Mouse (Mus musculus) neural tube, embryonic 14.5 days (tissue): ENCODE measurements around the gene Catsper3. TPM values are rescaled to one million over a fixed set of nuclear protein-coding genes. Genes with fewer than 3 reads are reported as not detected.

Source experiments
- ATAC-seq: fragments of 200-750 bp; cut with Nextera tagmentation; 2 replicates; pipeline ENCODE4 v1.8.0; 2017; ENCODE audit warnings: low read depth, mild to moderate bottlenecking, moderate TSS enrichment, moderate library complexity
- H3K27ac ChIP-seq: fragments of 300-500 bp; sonication (generic); 2 replicates; pipeline ENCODE4 v1.5.1; 2014; ENCODE audit warnings: low read depth, mild to moderate bottlenecking, control low read depth, low read length, moderate library complexity, mixed read lengths
- H3K27me3 ChIP-seq: fragments of 300-500 bp; sonication (generic); 2 replicates; pipeline ENCODE4 v1.6.1; 2014; ENCODE audit warnings: low read length; ENCODE audit not compliant: control insufficient read depth, insufficient read depth
- H3K36me3 ChIP-seq: fragments of 300-500 bp; sonication (generic); 2 replicates; pipeline ENCODE4 v1.6.1; 2014; ENCODE audit warnings: low read length, mixed read lengths; ENCODE audit not compliant: control insufficient read depth, insufficient read depth
- H3K4me1 ChIP-seq: fragments of 300-500 bp; sonication (generic); 2 replicates; pipeline ENCODE4 v1.6.1; 2014; ENCODE audit warnings: low read length; ENCODE audit not compliant: control insufficient read depth, insufficient read depth
- H3K4me2 ChIP-seq: fragments of 300-500 bp; sonication (generic); 2 replicates; pipeline ENCODE4 v1.6.1; 2014; ENCODE audit warnings: mild to moderate bottlenecking, low read depth, low read length, control low read depth
- H3K4me3 ChIP-seq: fragments of 300-500 bp; sonication (generic); 2 replicates; pipeline ENCODE4 v1.5.1; 2014; ENCODE audit warnings: low read depth, low read length, control low read depth, mixed read lengths
- H3K9ac ChIP-seq: fragments of 300-500 bp; sonication (generic); replicated peaks from 2 replicates; pipeline ENCODE4 v1.6.1; 2014; ENCODE audit warnings: low read depth, mild to moderate bottlenecking, control low read depth, low read length, mixed read lengths
- H3K9me3 ChIP-seq: fragments of 300-500 bp; sonication (generic); 2 replicates; pipeline ENCODE4 v1.6.1; 2016; ENCODE audit warnings: low read length; ENCODE audit not compliant: control insufficient read depth
- WGBS: fragments of 180-500 bp; shearing (Covaris S2); extraction: QIAGEN DNeasy Blood & Tissue Kit; methylation state at CpG from one replicate; pipeline ENCODE4 v1.1.7; 2014; 5-methylcytosine and 5-hydroxymethylcytosine counted together
- polyA plus RNA-seq: library from polyadenylated mRNA; unstranded; fragments of >200 nt; fragmentation: Nextera tagmentation; extraction: Ambion mirVana; gene quantifications from 2 replicates; pipeline ENCODE4 v1.2.1, GENCODE M21; 2014

The Catsper3 gene
- polyA plus RNA-seq, result not detected in 2 replicates

- Histone ChIP-seq H3K4me1 (no peaks in the 10 kb centered on the region), H3K9me3 (no peaks in the 10 kb centered on the region), H3K9ac (no peak within 1 kb of the TSS), H3K36me3 (no peaks in the 10 kb centered on the region), H3K4me2 (no peak within 1 kb of the TSS), H3K27me3 (no peaks in the 10 kb centered on the region), H3K27ac (no peak within 1 kb of the TSS), H3K4me3 (no peak within 1 kb of the TSS)
- ATAC-seq, result no peak
- WGBS, result 90% methylated on average over 3 of the region's 3 CpGs
Observed at GRCm38 (mm10) chr13:55784268-55784667, at the start of gene Catsper3. Catsper3 (plus strand) TSS chr13:55784568.

GRCm38 (mm10) chr13:55737885-55738284, 46.5 kb upstream of the Catsper3 start:
- H3K9ac ChIP-seq, result no peak overlapping the region
- no peak overlapping the region for H3K27ac ChIP-seq
- no peak overlapping the region for H3K4me2 ChIP-seq
- no peaks in the 10 kb centered on the region for H3K36me3 ChIP-seq
- no peak overlapping the region for H3K4me3 ChIP-seq
- H3K27me3 ChIP-seq, result no peaks in the 10 kb centered on the region
- H3K4me1 ChIP-seq, result no peaks in the 10 kb centered on the region
- WGBS, result 97% methylated on average over 8 of the region's 8 CpGs
- no peak for ATAC-seq
- H3K9me3 ChIP-seq, result no peaks in the 10 kb centered on the region

- Histone ChIP-seq H3K4me1 (no peaks in the 10 kb centered on the region), H3K4me2 (no peak overlapping the region), H3K27ac (no peak overlapping the region), H3K27me3 (no peaks in the 10 kb centered on the region), H3K36me3 (no peaks in the 10 kb centered on the region), H3K4me3 (no peak overlapping the region), H3K9me3 (no peaks in the 10 kb centered on the region), H3K9ac (no peak overlapping the region)
- no peak for ATAC-seq
- WGBS, result 36% methylated on average over 8 of the region's 8 CpGs
Observed at GRCm38 (mm10) chr13:55742306-55742705, 42.1 kb upstream of the Catsper3 start.

- WGBS, result 85% methylated on average over 13 of the region's 13 CpGs
- no peaks in the 10 kb centered on the region for H3K9me3 ChIP-seq
- no peak for ATAC-seq
Observed at GRCm38 (mm10) chr13:55754380-55754779, 30.0 kb upstream of the Catsper3 start.

GRCm38 (mm10) chr13:55756789-55757188, 27.6 kb upstream of the Catsper3 start:
- no peak overlapping the region for H3K4me2 ChIP-seq
- no peaks in the 10 kb centered on the region for H3K4me1 ChIP-seq
- no peaks in the 10 kb centered on the region for H3K9me3 ChIP-seq
- WGBS, result 34% methylated on average over 8 of the region's 8 CpGs
- no peak overlapping the region for H3K9ac ChIP-seq
- no peak for ATAC-seq
- H3K4me3 ChIP-seq, result no peak overlapping the region
- no peak overlapping the region for H3K27ac ChIP-seq
- no peaks in the 10 kb centered on the region for H3K27me3 ChIP-seq
- no peaks in the 10 kb centered on the region for H3K36me3 ChIP-seq

More at GRCm38 (mm10) chr13:55754380-55754779, 30.0 kb upstream of the Catsper3 start:
- no peak overlapping the region for H3K4me3 ChIP-seq
- H3K4me1 ChIP-seq, result 0 out of 2 replicates have a peak, but pooled peaks cover 3% of the 10 kb centered on the region
- no peaks in the 10 kb centered on the region for H3K36me3 ChIP-seq
- no peak overlapping the region for H3K27ac ChIP-seq
- H3K4me2 ChIP-seq, result no peak overlapping the region
- H3K9ac ChIP-seq, result no peak overlapping the region
- no peaks in the 10 kb centered on the region for H3K27me3 ChIP-seq

GRCm38 (mm10) chr13:55757645-55758044, 26.7 kb upstream of the Catsper3 start:
- Histone ChIP-seq H3K27me3 (no peaks in the 10 kb centered on the region), H3K9me3 (no peaks in the 10 kb centered on the region), H3K4me2 (no peak overlapping the region), H3K27ac (no peak overlapping the region), H3K4me3 (no peak overlapping the region), H3K36me3 (no peaks in the 10 kb centered on the region), H3K4me1 (no peaks in the 10 kb centered on the region), H3K9ac (no peak overlapping the region)
- 86% methylated on average over 6 of the region's 6 CpGs for WGBS
- ATAC-seq, result no peak

- 34% methylated on average over 10 of the region's 10 CpGs for WGBS
- H3K27me3 ChIP-seq, result no peaks in the 10 kb centered on the region
- no peaks in the 10 kb centered on the region for H3K4me1 ChIP-seq
- H3K36me3 ChIP-seq, result no peaks in the 10 kb centered on the region
- no peak overlapping the region for H3K9ac ChIP-seq
- H3K9me3 ChIP-seq, result no peaks in the 10 kb centered on the region
- no peak overlapping the region for H3K4me3 ChIP-seq
- no peak for ATAC-seq
- H3K27ac ChIP-seq, result no peak overlapping the region
- H3K4me2 ChIP-seq, result no peak overlapping the region
Observed at GRCm38 (mm10) chr13:55760576-55760975, 23.8 kb upstream of the Catsper3 start.

- H3K4me3 ChIP-seq, result no peak overlapping the region
- H3K9me3 ChIP-seq, result no peaks in the 10 kb centered on the region
- 74% methylated on average over 10 of the region's 10 CpGs for WGBS
- no peaks in the 10 kb centered on the region for H3K4me1 ChIP-seq
- no peak overlapping the region for H3K9ac ChIP-seq
- H3K27me3 ChIP-seq, result no peaks in the 10 kb centered on the region
- no peaks in the 10 kb centered on the region for H3K36me3 ChIP-seq
- H3K4me2 ChIP-seq, result no peak overlapping the region
- ATAC-seq, result no peak
- H3K27ac ChIP-seq, result no peak overlapping the region
Observed at GRCm38 (mm10) chr13:55761486-55761885, 22.9 kb upstream of the Catsper3 start.

- Histone ChIP-seq H3K4me1 (no peaks in the 10 kb centered on the region), H3K9me3 (no peaks in the 10 kb centered on the region), H3K27ac (no peak overlapping the region), H3K4me3 (no peak overlapping the region), H3K9ac (no peak overlapping the region), H3K4me2 (no peak overlapping the region), H3K27me3 (no peaks in the 10 kb centered on the region), H3K36me3 (no peaks in the 10 kb centered on the region)
- 90% methylated on average over 7 of the region's 7 CpGs for WGBS
- ATAC-seq, result no peak
Observed at GRCm38 (mm10) chr13:55774352-55774751, 10.0 kb upstream of the Catsper3 start.
